In genomic region chr15:83427294-83428163, GRCm38 (mm10) we compare ENCODE assay signal across 16 mouse cellular contexts. TPM values are rescaled to one million over a fixed set of nuclear protein-coding genes. Genes with fewer than 3 reads are reported as not detected.
DNase-seq lines count a peak whose midpoint lies in the region; ATAC-seq and TF ChIP-seq lines count a peak whose summit lies in the region.
"Had no signal": no experiment of that assay in that cellular context is flagged by ENCODE, and none has a peak within 500 bp of the region (broad histone marks: within the 10 kb centered on the region; RNA-seq: fewer than 3 reads in every experiment).

No protein-coding gene starts in this region.

- no peak for ATAC-seq in hindbrain, postnatal 0 days
- no peak for ATAC-seq in hindbrain, embryonic 11.5 days (ENCODE audit: low FRiP score)
- peak; percentile 62 for ATAC-seq in granulocyte monocyte progenitor cell, adult 5-6 weeks (replicated peaks; ENCODE audit: poor library complexity, severe bottlenecking)
- ATAC-seq in megakaryocyte-erythroid progenitor cell, adult 5-6 weeks (replicated peaks; ENCODE audit: low FRiP score, low TSS enrichment, poor library complexity, severe bottlenecking), result 0 out of 2 replicates have a peak, but pooled peaks have one; percentile 12

- no peak overlapping the region for H3K27ac ChIP-seq in hindbrain, postnatal 0 days
- no peak overlapping the region for H3K27ac ChIP-seq in hindbrain, embryonic 11.5 days (ENCODE audit: low read depth, low read length)
- H3K27ac ChIP-seq in cerebellum, adult 2 months (ENCODE audit: insufficient read depth, low read length), result no peak overlapping the region
- H3K27ac ChIP-seq: hindbrain, embryonic 10.5 days; limb, embryonic 15.5 days; midbrain, embryonic 10.5 days had no signal

- H3K9me3 ChIP-seq in hindbrain, postnatal 0 days (ENCODE audit: low read length), result no peaks in the 10 kb centered on the region
- no peaks in the 10 kb centered on the region for H3K9me3 ChIP-seq in hindbrain, embryonic 11.5 days (ENCODE audit: control insufficient read depth, low read length)
- no peaks in the 10 kb centered on the region for H3K9me3 ChIP-seq in E14TG2a.4 (ENCODE audit: low read length)
- H3K9me3 ChIP-seq: hindbrain, embryonic 10.5 days; limb, embryonic 15.5 days; midbrain, embryonic 10.5 days had no signal

- no peak overlapping the region for H3K4me3 ChIP-seq in hindbrain, postnatal 0 days (ENCODE audit: low read length)
- H3K4me3 ChIP-seq in hindbrain, embryonic 11.5 days (ENCODE audit: low read depth, low read length), result no peak overlapping the region
- no peak overlapping the region for H3K4me3 ChIP-seq in E14TG2a.4 (replicated peaks; ENCODE audit: low read length)
- H3K4me3 ChIP-seq in cerebellum, adult 2 months (replicated peaks; ENCODE audit: insufficient read depth, low read depth, low read length), result no peak overlapping the region
- H3K4me3 ChIP-seq: hindbrain, embryonic 10.5 days; layer of hippocampus, adult 2 months; limb, embryonic 15.5 days; midbrain, embryonic 10.5 days; myocyte had no signal

- TF ChIP-seq POLR2A in cerebellum, adult 2 months (IDR thresholded peaks at IDR 0.05; ENCODE audit: borderline replicate concordance, insufficient read depth, low read length), result no peak

- H3K36me3 ChIP-seq in hindbrain, postnatal 0 days (ENCODE audit: insufficient read depth, low read length), result no peaks in the 10 kb centered on the region
- H3K36me3 ChIP-seq in hindbrain, embryonic 11.5 days (ENCODE audit: control insufficient read depth, insufficient read depth, low read length), result no peaks in the 10 kb centered on the region
- no peaks in the 10 kb centered on the region; the same call in 1 of the 2 replicates for H3K36me3 ChIP-seq in E14TG2a.4 (ENCODE audit: insufficient read depth, low read length)
- H3K36me3 ChIP-seq: hindbrain, embryonic 10.5 days; limb, embryonic 15.5 days; midbrain, embryonic 10.5 days had no signal

- 0 out of 2 replicates have a peak, but pooled peaks cover 4% of the 10 kb centered on the region for H3K4me1 ChIP-seq in hindbrain, postnatal 0 days (ENCODE audit: insufficient read depth, low read length)
- H3K4me1 ChIP-seq in hindbrain, embryonic 11.5 days (replicated peaks; ENCODE audit: control insufficient read depth, insufficient read depth, low read length), result no peaks in the 10 kb centered on the region
- peaks cover 55% of the 10 kb centered on the region for H3K4me1 ChIP-seq in E14TG2a.4 (replicated peaks; ENCODE audit: low read depth, low read length)
- no peaks in the 10 kb centered on the region; the same call in 1 of the 2 replicates for H3K4me1 ChIP-seq in cerebellum, adult 2 months (ENCODE audit: control insufficient read depth, insufficient read depth, low read length)

- 86% methylated on average over 9 of the region's 9 CpGs for WGBS in hindbrain, postnatal 0 days
- 85% methylated on average over 9 of the region's 9 CpGs for WGBS in hindbrain, embryonic 11.5 days
- 80% methylated on average over 9 of the region's 9 CpGs for WGBS in cerebellum, adult 2 months

- no peak overlapping the region for H3K4me2 ChIP-seq in hindbrain, postnatal 0 days (ENCODE audit: low read depth, low read length)
- H3K4me2 ChIP-seq in hindbrain, embryonic 11.5 days (replicated peaks; ENCODE audit: low read depth, low read length), result no peak overlapping the region
- H3K4me2 ChIP-seq: limb, embryonic 15.5 days had no signal

- no peak for DNase-seq in hindbrain, postnatal 0 days (ENCODE audit: low spot score)
- no peak for DNase-seq in hindbrain, embryonic 11.5 days (ENCODE audit: low spot score)
- no peak for DNase-seq in urinary bladder, adult 18-20 months (ENCODE audit: low spot score in 2 of 2)
- no peak for DNase-seq in right cerebral cortex, postnatal 25 days
- DNase-seq in cerebellum, adult 2 months, result no peak
- DNase-seq: cerebellum, adult 9-10 months; kidney, adult 18-20 months; right cerebral cortex, postnatal 4 days had no signal

- TF ChIP-seq CTCF in hindbrain, postnatal 0 days (IDR thresholded peaks at IDR 0.05; ENCODE audit: low read depth), result 0 out of 2 replicates have a peak, but pooled peaks have one; percentile 21
- 0 out of 2 replicates have a peak, but pooled peaks have one; percentile 7 for TF ChIP-seq CTCF in E14TG2a.4 (conservative IDR thresholded peaks at IDR 0.05; ENCODE audit: low read length)
- TF ChIP-seq CTCF in cerebellum, adult 2 months (IDR thresholded peaks at IDR 0.05; ENCODE audit: borderline replicate concordance, insufficient read depth, low read depth, low read length), result no peak

- H3K27me3 ChIP-seq in hindbrain, postnatal 0 days (ENCODE audit: insufficient read depth, low read length), result no peaks in the 10 kb centered on the region
- no peaks in the 10 kb centered on the region for H3K27me3 ChIP-seq in hindbrain, embryonic 11.5 days (ENCODE audit: control insufficient read depth, insufficient read depth, low read length)
- H3K27me3 ChIP-seq in E14TG2a.4 (ENCODE audit: insufficient read depth, low read length), result no peaks in the 10 kb centered on the region
- no peaks in the 10 kb centered on the region for H3K27me3 ChIP-seq in cerebellum, adult 2 months (ENCODE audit: control insufficient read depth, insufficient read depth, low read length)
- H3K27me3 ChIP-seq: limb, embryonic 15.5 days had no signal

- H3K9ac ChIP-seq in hindbrain, postnatal 0 days (replicated peaks; ENCODE audit: low read length), result no peak overlapping the region
- no peak overlapping the region for H3K9ac ChIP-seq in hindbrain, embryonic 11.5 days (ENCODE audit: low read depth, low read length)
- H3K9ac ChIP-seq: limb, embryonic 15.5 days had no signal

RNA-seq across cellular contexts. Expression of gene Pacsin2, which starts 36.9 kb away (rescaled TPM):
- 18.7 and 19.5 TPM in 2 replicates for total RNA-seq in hindbrain, postnatal 0 days (2014; rRNA removed)
- polyA plus RNA-seq in hindbrain, postnatal 0 days (2015; fragmentation: Nextera tagmentation; extraction: Ambion mirVana), result 19.3 and 20.0 TPM in 2 replicates
- 40.9 and 43.2 TPM in 2 replicates for polyA plus RNA-seq in hindbrain, embryonic 11.5 days (2014; fragmentation: Nextera tagmentation; extraction: Ambion mirVana)
- total RNA-seq in granulocyte monocyte progenitor cell, adult 5-6 weeks (2014; fragmentation: Nextera tagmentation), result 43.3 and 56.8 TPM in 2 replicates
- total RNA-seq in granulocyte monocyte progenitor cell, adult 5-6 weeks (2017), result 65.2 and 91.1 TPM in 2 replicates
- total RNA-seq in megakaryocyte-erythroid progenitor cell, adult 5-6 weeks (2014; fragmentation: Nextera tagmentation), result 86.5 and 107 TPM in 2 replicates
- total RNA-seq in megakaryocyte-erythroid progenitor cell, adult 5-6 weeks (2017), result 123 and 138 TPM in 2 replicates
- polyA plus RNA-seq in cerebellum, adult 2 months (2012; rRNA removed), result 84.7 and 94.9 TPM in 2 replicates

Comparison
In these comparisons a context has a peak if more than half of its experiments do, and no peak if none do; other contexts are left out.
1. ATAC-seq: peak in granulocyte monocyte progenitor cell, adult 5-6 weeks (single experiment) and megakaryocyte-erythroid progenitor cell, adult 5-6 weeks (single experiment); none in hindbrain, postnatal 0 days (single experiment) and hindbrain, embryonic 11.5 days (single experiment).